Mouse (Mus musculus): Measurements from ENCODE around the gene Hoxc4.

The Hoxc4 gene

DNA sequence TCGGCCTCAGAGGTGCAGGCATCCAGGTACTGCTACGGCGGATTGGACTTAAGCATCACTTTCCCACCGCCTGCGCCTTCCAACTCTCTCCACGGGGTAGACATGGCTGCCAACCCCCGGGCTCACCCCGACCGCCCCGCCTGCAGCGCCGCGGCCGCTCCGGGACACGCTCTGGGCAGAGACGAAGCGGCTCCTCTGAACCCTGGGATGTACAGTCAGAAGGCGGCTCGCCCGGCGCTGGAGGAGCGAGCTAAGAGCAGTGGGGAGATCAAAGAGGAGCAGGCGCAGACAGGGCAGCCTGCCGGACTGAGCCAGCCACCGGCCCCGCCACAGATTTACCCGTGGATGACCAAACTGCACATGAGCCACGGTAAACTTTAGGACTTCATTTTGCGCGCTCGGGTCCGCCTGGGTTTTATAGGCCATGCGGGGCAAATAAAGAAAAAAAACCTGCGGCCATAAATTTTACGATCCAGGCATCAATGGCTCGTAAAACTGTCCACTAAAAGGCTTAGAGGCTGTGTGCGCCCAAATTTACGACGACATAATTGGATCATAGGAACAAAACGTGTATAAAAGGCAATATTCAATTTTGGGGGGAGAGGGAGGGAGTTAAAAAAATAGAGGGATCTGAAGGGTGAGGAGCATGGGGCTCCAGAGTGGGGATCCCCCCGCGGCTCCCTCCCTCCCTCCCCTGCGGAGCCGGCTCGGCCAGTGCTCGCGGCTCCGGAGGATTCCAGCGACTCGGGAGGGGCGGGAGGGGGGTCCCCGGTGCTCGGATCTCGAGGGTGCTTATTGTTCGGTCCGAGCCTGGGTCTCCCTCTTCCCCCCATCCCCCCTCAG is 4.3 kb upstream of the Hoxc4 start:
- peak in 1 of 2 experiments; percentile 44 for DNase-seq

DNA sequence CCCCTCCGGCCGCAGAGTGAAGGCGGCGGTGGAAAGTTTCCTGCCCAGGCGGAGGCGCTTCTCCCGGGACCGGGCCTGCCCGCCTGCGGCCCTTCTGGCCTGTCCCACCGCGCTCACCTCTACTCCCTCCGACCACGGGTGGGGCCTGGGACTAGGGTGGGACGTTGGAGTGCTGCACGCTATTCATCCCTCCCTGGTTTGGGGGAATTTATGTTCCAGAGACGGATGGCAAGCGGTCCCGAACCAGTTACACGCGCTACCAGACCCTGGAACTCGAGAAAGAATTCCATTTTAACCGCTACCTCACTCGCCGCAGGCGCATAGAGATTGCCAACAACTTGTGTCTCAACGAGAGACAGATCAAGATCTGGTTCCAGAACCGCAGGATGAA is 3.7 kb upstream of the Hoxc4 start:
- no peak for DNase-seq

DNA sequence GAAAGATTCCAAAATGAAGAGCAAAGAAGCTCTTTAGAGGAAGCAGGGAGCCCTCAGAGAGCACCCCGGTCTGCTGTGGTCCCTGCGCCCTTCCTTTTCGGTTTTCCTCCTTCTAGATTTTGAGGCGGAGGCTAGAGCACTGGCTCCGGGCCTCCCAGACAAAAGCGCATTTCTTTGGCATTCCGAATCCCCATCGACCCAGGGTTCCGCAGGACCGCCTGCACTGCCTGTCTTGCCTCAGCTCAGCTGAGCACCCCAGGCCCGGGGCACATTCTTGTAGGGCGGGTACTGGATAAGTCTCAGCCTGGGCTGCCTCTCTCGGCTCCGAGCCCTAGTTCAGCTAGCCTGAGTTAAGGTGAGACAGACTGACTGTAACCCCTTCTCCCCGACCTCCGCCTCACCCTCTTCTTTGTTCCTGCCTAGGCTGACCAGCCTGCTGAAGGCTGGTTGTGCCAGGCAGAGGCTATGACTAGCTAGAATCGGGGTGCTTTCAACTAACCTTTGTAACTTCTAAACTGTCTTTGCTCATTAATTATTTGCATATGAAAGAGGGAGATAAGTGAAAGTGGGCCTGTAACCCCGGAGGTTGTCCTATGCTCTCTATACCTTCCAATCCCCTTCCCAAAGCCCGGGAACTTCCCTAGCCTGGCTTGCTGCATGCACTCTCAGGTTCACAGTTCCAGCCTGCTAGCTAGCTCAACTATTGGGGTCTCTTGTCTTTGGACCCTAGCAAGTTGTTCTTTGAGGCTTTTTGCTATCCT is 3.1 kb upstream of the Hoxc4 start:
- no peak for DNase-seq

DNA sequence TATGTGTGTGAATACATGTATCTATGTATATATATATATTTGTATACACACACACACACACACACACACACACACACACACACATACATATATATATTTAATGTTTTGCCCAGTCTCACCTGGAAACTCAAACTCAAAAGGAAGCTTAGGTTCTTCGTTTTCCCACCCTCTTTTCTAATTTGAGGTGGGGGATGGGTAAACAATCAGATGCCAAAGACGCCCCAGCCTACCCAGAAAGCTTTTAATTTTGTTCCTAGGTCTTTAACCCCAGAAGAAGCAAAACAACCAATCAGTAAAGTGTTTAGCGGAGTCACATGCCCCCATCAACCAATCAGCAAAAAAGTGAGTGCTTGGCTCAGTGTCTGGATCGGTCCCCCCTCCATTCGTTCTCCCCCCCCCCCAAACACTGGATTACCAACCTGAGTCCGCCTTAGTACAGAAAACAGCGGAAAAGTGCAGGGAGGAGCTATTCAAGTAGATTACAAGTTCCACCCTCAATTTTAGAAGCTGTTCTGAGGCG is 2.2 kb downstream of the Hoxc4 start:
- no peak for DNase-seq

DNA sequence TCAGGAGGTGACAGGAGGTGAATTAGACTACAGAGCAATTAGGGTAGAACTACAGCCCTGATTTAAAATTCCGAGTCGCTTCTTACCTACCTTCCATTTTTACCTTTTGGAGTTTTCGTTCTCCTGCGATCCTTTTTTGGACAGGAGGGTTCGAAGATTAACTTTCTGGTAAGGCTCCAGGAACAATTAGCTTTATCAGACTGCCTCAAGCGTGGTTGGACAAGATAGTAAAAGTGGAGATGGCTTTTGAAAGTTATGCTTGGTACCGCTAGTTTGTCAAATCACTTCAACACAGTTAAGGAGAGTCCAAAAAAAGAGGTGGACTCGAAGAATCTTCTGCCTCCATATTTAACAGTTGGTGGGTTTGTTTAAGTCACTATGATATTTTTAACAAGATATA is 2.8 kb downstream of the Hoxc4 start:
- no peak for DNase-seq

DNA sequence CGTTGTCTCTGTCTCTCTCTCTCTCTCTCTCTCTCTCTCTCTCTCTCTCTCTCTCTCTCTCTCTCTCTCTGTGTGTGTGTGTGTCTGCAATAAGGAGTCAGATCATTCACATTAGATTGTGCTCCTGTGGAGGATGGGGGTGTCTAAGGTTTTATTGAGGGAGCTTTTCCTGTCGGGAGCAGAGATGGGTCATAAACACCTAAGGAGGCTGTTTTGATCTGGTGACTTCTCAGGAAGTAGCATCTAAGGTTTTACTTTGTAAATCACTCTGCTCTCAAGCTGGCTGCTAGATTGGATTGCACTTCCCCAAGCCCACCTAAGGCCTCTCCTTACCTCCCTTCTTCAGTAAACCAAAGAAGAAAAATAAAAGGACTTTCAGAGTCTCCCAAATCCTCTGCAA is 5.4 kb downstream of the Hoxc4 start:
- no peak for DNase-seq

DNA sequence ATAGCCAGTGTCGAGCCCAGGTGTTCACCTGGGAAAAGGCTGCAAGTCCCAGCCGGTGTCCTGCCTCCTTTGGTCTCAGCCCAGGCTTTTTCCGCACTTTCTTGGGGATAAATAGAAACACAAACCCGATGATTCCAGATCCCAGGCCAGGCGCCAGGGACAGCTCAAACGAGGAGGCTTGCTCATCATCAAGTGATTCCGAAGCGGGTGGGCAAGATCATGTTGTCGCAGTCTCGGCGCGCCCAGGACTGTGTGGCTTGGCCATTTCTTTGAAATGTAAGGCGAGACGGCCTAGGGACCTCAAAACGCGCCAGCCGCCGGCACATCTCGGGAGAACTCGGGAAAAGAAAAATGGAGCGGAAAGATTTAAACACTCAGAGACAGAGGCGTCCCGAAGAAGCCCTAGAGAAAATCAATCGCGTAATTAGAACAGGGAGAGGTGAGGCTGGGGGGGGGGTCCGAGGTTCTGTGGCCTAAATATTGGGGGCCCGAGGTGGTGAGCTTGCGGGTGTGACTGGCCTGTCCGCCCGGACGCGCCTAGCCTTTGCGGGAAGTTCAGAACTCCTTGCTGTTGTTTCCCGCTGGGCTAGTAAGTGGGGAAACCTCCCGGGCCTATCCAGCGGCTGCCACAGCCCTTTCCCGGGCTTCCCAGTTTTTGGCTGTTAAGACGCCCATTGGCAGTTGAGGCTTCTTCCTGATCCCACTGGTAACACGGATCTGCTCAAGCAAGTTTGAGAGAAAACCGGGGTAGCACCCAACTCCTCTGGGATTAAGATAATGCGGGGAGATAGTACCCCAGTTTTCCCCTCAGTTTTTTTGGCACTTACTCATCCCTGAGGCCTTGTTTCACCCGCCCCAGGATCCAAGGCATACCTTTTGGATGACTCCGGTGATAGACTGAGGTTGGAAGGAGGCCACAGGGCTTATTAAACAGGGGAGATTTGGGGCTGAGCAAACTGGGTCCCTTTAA is 8.8 kb downstream of the Hoxc4 start:
- DNase-seq, result no peak

DNA sequence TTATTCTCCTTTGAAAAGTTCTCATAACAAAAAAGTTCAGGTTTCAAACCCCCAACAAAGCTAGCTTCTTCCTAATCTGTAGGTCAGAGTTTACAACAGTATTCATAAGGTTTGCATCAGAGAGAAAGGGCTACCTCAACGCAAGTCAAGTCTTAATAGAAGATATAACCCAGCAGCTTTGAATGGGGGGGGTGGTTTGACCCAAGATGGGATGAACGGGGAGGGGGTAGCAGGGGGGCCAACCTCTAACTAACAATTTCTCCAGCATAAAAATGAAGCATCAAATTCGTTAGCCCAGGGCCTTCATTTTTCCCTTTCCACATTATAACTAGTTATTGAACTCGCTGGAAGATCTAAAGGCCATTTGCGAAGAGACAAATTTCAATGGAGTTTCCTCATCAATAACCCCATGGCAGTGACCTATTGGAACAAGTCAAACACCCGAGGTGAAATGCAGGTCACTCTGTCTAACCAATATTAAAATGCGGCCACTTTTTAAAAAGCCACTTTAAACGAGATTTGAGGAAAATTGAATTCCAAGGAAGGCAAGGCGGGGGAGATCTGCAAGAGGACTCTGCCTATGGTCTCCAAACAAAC is 10.3 kb downstream of the Hoxc4 start:
- DNase-seq, result no peak

DNA sequence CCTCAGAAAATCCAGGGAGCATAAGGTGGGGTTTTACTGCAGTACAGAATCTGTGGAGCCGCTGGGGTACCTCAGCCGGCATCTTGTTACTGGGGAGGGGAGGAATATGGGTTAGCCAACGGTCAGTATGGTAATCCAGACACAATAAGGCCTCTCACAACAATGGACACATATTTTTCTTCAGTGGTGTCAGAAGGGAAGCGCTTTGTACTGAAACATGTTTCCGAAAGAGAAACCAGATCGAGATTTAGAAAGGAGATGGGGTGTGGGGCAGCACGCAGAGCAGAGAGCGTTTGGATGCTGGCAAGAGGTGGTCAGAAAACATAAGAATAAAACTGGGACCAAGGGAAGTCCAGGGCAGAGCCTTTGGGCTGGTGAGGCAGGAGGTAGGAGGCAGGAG is 11.4 kb downstream of the Hoxc4 start:
- DNase-seq, result no peak

DNA sequence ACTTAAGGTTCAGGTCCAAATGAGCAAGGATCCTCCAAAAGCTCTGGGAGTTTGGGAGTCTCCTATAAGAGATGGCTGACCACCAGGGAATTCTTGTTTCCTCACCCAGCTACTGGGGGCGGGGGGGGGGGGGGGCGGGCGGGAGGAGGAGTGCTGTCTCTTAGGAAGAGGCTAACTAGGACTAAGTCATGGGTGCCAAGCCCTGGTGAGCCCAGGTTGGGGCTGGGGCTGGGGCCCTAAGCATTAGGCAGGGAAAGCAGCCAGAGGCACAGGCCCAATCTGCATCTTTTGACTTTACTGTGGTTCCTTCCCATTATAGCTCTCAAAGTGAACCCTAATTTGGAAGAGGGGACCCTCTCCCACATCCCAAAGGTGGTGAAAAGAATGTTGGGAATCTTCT is 13.4 kb downstream of the Hoxc4 start:
- DNase-seq, result no peak

DNA sequence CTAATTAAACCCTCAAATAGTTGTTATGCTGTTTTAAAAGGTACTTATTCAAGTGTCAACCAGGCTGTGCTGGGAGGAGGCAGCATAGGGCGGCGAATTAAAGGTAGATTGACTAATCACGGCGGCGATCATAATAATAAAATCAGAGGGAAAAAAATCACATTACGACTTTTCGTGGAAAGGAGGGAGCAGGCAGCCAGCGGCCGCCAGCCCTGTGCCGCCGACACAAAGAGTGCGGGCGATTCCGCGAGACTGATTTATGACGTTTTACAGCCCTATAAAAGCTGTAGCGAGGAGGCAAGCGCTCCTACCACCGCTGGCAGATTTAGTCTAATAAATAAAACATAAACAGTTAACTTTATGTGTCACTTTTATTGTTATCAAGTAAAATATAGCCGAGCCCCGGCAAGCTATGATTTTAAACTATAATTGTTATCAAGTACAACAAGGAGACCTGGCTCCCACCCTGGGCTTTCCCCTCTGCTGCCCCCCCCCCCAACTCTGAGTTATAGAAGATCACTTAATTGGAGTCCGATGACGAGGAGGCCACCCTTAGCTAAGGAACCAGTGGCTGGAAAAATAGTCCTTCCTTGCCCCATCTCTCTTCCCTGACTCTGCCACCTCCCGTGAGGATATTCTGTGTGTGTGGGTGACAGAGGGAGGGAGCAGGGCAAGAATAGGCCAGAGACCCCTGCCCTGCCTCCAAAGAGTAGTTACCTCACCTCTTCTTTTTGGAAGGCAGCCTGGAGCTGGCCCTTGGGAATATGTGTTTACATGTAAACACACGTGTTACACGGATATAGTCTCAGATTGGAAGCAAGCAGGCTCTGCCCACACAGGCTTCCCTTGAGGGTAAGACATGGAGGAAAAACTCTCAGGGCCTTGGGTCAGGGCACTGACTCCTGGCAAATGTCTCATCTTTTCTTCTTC is 14.2 kb downstream of the Hoxc4 start:
- no peak for DNase-seq

DNA sequence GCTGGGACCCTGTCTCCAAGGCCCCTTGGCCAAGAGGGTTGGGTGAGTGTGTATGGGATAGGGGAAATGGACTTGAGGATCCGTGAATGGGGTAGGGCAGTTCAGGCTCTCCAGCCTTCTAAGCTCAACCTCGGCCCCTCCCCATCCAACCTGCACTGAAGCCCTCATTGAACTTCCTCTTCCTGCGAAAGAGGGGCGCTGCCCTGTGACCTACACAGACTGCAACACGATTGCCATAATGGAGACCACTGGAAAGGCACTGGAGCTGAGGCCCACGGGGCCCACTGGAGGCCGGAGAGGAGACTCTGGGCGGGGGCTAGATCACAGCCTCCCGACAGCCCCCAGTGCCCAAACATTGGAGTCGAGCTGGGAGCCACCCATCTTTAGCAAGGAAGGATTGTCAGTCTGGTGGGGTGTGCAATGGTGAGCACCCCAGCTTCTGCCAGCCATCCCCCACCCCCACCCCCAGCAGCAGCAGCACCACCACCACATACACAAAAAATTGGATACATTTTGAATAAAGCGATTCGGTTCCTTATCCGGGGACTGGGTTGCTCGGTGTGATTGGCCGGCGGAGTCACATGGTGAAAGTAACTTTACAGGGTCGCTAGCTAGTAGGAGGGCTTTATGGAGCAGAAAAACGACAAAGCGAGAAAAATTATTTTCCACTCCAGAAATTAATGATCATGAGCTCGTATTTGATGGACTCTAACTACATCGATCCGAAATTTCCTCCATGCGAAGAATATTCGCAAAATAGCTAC is 15.5 kb downstream of the Hoxc4 start:
- DNase-seq, result no peak

DNA sequence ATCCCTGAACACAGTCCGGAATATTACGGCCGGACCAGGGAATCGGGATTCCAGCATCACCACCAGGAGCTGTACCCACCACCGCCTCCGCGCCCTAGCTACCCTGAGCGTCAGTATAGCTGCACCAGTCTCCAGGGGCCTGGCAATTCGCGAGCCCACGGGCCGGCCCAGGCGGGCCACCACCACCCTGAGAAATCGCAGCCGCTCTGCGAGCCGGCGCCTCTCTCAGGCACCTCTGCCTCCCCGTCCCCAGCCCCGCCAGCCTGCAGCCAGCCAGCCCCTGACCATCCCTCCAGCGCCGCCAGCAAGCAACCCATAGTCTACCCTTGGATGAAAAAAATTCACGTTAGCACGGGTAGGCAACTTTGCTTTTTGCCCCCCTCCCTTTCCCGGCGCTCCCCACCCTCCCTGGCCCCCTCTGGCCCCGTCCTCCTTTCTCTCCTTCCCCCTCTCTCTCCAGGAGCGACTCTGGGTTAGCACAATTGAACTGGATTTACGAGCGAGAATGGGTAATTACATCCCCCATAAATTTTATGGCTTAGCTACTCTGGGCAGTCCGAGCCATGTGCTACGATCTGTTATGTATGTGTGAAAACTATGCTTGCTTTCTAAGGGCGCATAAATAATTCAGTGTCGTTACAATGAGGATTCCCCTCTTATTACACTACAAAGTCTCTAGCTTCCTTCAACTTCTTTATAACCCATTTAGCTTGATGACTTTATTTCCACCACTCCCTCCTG is 16.2 kb downstream of the Hoxc4 start:
- DNase-seq, result no peak

DNA sequence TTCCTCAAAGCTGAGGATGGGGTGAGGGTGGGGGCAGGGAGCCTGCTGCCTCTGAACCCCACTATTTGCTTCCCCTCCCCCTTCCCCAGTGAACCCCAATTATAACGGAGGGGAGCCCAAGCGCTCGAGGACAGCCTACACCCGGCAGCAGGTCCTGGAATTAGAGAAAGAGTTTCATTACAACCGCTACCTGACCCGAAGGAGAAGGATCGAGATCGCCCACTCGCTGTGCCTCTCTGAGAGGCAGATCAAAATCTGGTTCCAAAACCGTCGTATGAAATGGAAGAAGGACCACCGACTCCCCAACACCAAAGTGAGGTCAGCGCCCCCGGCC is 16.8 kb downstream of the Hoxc4 start:
- no peak for DNase-seq

DNA sequence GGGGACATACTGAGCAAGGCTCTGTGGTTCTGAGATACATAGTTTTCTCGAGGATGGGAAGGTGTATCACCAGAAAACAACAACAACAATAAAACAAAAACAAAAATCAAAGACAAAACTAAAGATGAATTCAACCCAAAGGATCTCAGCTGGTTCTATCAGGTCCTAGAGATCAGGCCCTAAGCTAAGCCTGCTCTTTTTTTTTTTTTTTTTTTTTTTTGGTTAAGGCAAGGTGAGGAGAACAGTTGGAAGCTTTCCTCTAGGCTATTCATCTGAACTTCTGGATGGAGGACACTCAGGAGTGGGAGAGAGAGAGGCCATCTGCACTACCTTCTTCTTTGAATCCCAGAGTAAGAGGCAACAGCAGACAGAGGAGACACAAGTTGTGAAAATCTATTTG is 18.8 kb downstream of the Hoxc4 start:
- DNase-seq, result no peak

DNA sequence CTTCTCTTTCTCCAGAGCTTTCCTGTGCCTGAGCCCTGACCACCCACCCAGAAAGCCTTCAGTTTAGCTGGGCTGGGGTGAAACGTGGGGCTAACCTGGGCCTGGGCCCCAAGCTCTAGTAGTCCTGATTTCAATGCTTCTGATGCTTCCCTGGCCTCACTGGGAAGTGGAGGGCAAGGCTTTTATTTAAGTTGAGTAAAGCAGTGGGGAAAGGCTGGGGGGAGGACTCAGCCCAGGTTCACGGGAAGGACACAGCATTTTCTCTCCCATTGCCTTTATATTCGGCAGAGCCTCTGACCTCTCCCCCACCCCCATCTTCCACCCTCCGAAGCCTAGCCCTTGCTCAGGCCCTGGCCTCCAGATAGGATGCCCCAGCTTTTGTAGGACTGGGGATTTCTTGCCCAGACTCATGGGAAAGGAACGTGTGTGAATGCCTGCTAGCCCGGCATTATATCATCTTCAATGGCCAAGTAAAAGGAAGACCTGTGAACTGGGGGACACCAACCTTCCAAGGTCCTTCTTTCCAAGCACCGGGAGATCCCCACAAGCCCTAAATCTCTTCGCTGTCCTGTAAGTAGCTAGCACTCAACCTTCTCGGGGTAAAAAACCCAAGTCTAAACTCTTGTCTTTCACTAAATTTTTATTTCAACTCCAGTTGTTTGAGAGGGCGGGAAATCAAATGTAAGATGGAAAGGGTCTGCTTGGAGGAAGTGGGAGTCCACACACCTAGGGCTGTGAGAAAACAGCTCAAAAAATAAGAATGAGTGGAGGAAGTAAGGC is 20.2 kb downstream of the Hoxc4 start:
- DNase-seq, result no peak

DNA sequence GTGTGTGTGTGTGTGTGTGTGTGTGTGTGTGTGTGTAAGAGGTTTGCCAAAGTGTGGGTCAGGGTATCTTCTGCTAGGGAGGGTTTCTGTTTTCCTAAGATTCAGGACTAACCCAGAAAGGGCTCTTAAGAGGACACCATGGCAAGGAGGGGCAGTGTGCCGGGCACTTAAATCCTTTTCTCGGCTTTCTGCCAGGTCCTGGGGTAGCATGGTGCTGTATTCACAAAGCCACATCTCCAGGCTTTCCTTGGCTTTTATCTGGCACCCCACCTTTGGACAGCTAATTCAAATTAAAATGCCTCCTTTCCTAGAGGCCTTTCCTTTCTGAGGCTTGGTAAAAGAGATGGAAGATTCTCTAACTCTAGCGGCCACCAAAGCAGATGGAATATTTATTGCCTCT is 20.9 kb downstream of the Hoxc4 start:
- DNase-seq, result no peak

DNA sequence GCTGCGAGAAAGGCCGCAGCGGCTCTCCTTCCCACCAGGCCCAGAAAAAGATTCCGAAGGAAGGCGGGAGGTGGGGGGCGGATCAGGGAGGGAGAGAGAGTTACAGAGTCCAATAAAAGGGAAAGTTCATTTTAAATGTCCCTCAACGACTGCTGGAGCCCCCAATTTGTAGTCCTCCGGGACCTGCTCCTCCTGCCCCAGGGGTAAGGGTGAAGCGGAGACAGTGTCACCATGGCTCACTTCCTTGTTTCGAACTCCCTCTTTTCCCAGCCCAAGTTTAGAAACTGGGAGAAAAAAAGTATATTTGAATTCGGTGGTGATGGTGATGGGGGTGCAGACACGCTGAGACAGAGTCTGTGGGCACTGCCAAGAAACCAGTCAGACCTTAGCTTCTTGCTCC is 21.9 kb downstream of the Hoxc4 start:
- no peak for DNase-seq

DNA sequence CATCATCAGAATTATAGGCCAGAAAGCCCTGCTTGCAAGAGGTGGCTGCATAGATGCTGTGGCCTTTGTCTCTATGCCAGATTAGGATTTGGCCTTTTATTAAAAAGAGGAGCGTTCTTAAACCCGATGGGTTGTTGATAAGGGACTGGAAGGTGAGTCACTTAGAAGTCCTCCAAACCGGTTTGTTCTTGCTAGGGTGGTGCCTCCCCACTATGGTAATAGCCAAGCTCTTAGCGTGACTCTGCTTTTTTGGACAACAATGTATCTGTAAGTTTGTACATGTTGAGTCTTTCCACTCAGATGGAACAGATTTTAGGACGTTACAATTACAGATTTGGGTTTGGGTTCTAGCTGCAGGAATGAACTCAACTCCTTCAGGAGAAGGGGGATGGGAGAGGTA is 22.9 kb downstream of the Hoxc4 start:
- no peak for DNase-seq

Data from kidney, adult 8-10 months (tissue).